Mouse (Mus musculus) hindbrain, postnatal 0 days (tissue): ENCODE measurements at regions not wholly inside any gene's neighbourhood (a gene's known extent, or its start where the extent isn't known, plus 50 kb on each side); places are given as distances from the start of the nearest gene placed in this dataset.
A peak's percentile ranks its signal among the peaks of the same experiment; 100 is the strongest.

Experiments used
- ATAC-seq: fragments of 200-750 bp; cut with Nextera tagmentation; 2 replicates; pipeline ENCODE4 v1.8.0; 2017; ENCODE audit warnings: mild to moderate bottlenecking, moderate TSS enrichment, moderate library complexity
- DNase-seq: peaks from one replicate; pipeline ENCODE4 v3.0.0-alpha.2; 2015; ENCODE audit warnings: low spot score
- H3K27ac ChIP-seq: fragments of 300-500 bp; sonication (generic); 2 replicates; pipeline ENCODE4 v1.5.1; 2014; ENCODE audit warnings: mild to moderate bottlenecking
- H3K27me3 ChIP-seq: fragments of 300-500 bp; sonication (generic); 2 replicates; pipeline ENCODE4 v1.6.1; 2014; ENCODE audit warnings: low read length, mixed read lengths; ENCODE audit not compliant: insufficient read depth
- H3K36me3 ChIP-seq: fragments of 300-500 bp; sonication (generic); 2 replicates; pipeline ENCODE4 v1.6.1; 2014; ENCODE audit warnings: low read length, mixed read lengths; ENCODE audit not compliant: insufficient read depth
- H3K4me1 ChIP-seq: fragments of 300-500 bp; sonication (generic); 2 replicates; pipeline ENCODE4 v1.6.1; 2014; ENCODE audit warnings: antibody characterized with exemption, low read length, mixed read lengths; ENCODE audit not compliant: insufficient read depth
- H3K4me2 ChIP-seq: fragments of 300-500 bp; sonication (generic); 2 replicates; pipeline ENCODE4 v1.6.1; 2014; ENCODE audit warnings: low read depth, mild to moderate bottlenecking, low read length, moderate library complexity, mixed read lengths
- H3K4me3 ChIP-seq: fragments of 300-500 bp; sonication (generic); 2 replicates; pipeline ENCODE4 v1.5.1; 2014; ENCODE audit warnings: low read length
- H3K9ac ChIP-seq: fragments of 300-500 bp; sonication (generic); replicated peaks from 2 replicates; pipeline ENCODE4 v1.6.1; 2014; ENCODE audit warnings: mild to moderate bottlenecking, low read length, moderate library complexity, mixed read lengths
- H3K9me3 ChIP-seq: fragments of 300-500 bp; sonication (generic); 2 replicates; pipeline ENCODE4 v1.6.1; 2016; ENCODE audit warnings: low read length, mixed read lengths
- CTCF ChIP-seq: IDR thresholded peaks from 2 replicates; pipeline ENCODE4 v1.5.1; 2016; ENCODE audit warnings: antibody characterized with exemption, control low read depth, low read depth
- WGBS: fragments of 180-500 bp; shearing (Covaris S2); extraction: QIAGEN DNeasy Blood & Tissue Kit; methylation state at CpG from one replicate; pipeline ENCODE4 v1.1.7; 2014; 5-methylcytosine and 5-hydroxymethylcytosine counted together

- peak; percentile 72 for ATAC-seq
- no peak for TF ChIP-seq CTCF
- peak; percentile 53 for DNase-seq
- 60% methylated on average over 13 of the region's 13 CpGs for WGBS
- H3K4me1 ChIP-seq, result no peaks in the 10 kb centered on the region
- no peak overlapping the region for H3K4me2 ChIP-seq
- H3K27ac ChIP-seq, result no peak overlapping the region
- H3K4me3 ChIP-seq, result no peak overlapping the region
- H3K9ac ChIP-seq, result no peak overlapping the region
- H3K36me3 ChIP-seq, result no peaks in the 10 kb centered on the region
- no peaks in the 10 kb centered on the region for H3K9me3 ChIP-seq
- H3K27me3 ChIP-seq, result no peaks in the 10 kb centered on the region
Observed at GRCm38 (mm10) chr10:42118361-42119188, 100.3 kb upstream of the Armc2 start.

GRCm38 (mm10) chr10:42117523-42117922 is 99.3 kb upstream of the Armc2 start:
- 0 out of 2 replicates have a peak, but pooled peaks cover 2% of the 10 kb centered on the region for H3K9me3 ChIP-seq
- H3K4me1 ChIP-seq, result no peaks in the 10 kb centered on the region
- H3K27me3 ChIP-seq, result no peaks in the 10 kb centered on the region
- no peak for DNase-seq
- no peak overlapping the region for H3K9ac ChIP-seq
- no peak overlapping the region for H3K4me2 ChIP-seq
- H3K27ac ChIP-seq, result no peak overlapping the region
- no peak overlapping the region for H3K4me3 ChIP-seq
- no peak for ATAC-seq
- no peaks in the 10 kb centered on the region for H3K36me3 ChIP-seq
- TF ChIP-seq CTCF, result no peak
- 95% methylated on average over 5 of the region's 5 CpGs for whole genome bisulfite sequencing

GRCm38 (mm10) chr10:42115920-42116298 is 97.7 kb upstream of the Armc2 start:
- WGBS, result 93% methylated on average over 4 of the region's 4 CpGs
- no peak for ATAC-seq
- Histone ChIP-seq H3K9ac (no peak overlapping the region), H3K4me3 (no peak overlapping the region), H3K27me3 (no peaks in the 10 kb centered on the region), H3K9me3 (0 out of 2 replicates have a peak, but pooled peaks cover 2% of the 10 kb centered on the region), H3K4me1 (no peaks in the 10 kb centered on the region), H3K36me3 (no peaks in the 10 kb centered on the region), H3K4me2 (no peak overlapping the region), H3K27ac (no peak overlapping the region)
- DNase-seq, result no peak
- TF ChIP-seq CTCF, result no peak

GRCm38 (mm10) chr10:42115224-42115919 is 97.1 kb upstream of the Armc2 start:
- ATAC-seq, result no peak
- WGBS, result 71% methylated on average over 4 of the region's 4 CpGs
- no peaks in the 10 kb centered on the region for H3K4me1 ChIP-seq
- no peak for TF ChIP-seq CTCF
- no peak overlapping the region for H3K9ac ChIP-seq
- no peak overlapping the region for H3K4me3 ChIP-seq
- 0 out of 2 replicates have a peak, but pooled peaks cover 2% of the 10 kb centered on the region for H3K9me3 ChIP-seq
- no peak overlapping the region for H3K27ac ChIP-seq
- H3K36me3 ChIP-seq, result no peaks in the 10 kb centered on the region
- no peak overlapping the region for H3K4me2 ChIP-seq
- H3K27me3 ChIP-seq, result no peaks in the 10 kb centered on the region
- DNase-seq, result no peak

GRCm38 (mm10) chr10:42110704-42111103 is 92.5 kb upstream of the Armc2 start:
- TF ChIP-seq CTCF, result no peak
- no peak for ATAC-seq
- Histone ChIP-seq H3K4me1 (no peaks in the 10 kb centered on the region), H3K4me3 (no peak overlapping the region), H3K27ac (no peak overlapping the region), H3K9me3 (0 out of 2 replicates have a peak, but pooled peaks cover 2% of the 10 kb centered on the region), H3K4me2 (no peak overlapping the region), H3K9ac (no peak overlapping the region), H3K27me3 (no peaks in the 10 kb centered on the region), H3K36me3 (no peaks in the 10 kb centered on the region)
- no peak for DNase-seq
- 40% methylated on average over 7 of the region's 7 CpGs for WGBS

- H3K9me3 ChIP-seq, result 0 out of 2 replicates have a peak, but pooled peaks cover 5% of the 10 kb centered on the region
- TF ChIP-seq CTCF, result no peak
- no peaks in the 10 kb centered on the region for H3K36me3 ChIP-seq
- H3K27ac ChIP-seq, result no peak overlapping the region
- no peaks in the 10 kb centered on the region for H3K4me1 ChIP-seq
- H3K4me3 ChIP-seq, result no peak overlapping the region
- H3K27me3 ChIP-seq, result no peaks in the 10 kb centered on the region
- ATAC-seq, result no peak
- no peak overlapping the region for H3K4me2 ChIP-seq
- no peak for DNase-seq
- H3K9ac ChIP-seq, result no peak overlapping the region
- 46% methylated on average over 8 of the region's 8 CpGs for WGBS
Observed at GRCm38 (mm10) chr10:42108294-42109014, 90.2 kb upstream of the Armc2 start.
